Mouse (Mus musculus) spleen, adult 2 months (tissue): Measurements from ENCODE around the gene Vps72. TPM values are rescaled to one million over a fixed set of nuclear protein-coding genes. Genes with fewer than 3 reads are reported as not detected.

Source experiments
- DNase-seq, 2 experiments: peaks; one replicate each; pipeline versions ENCODE4 v3.0.0 to v3.0.0-alpha.2; 2012 to 2021; ENCODE audit warnings: low spot score in 2 of 2, low read depth in 1 of 2
- H3K27ac ChIP-seq: fragments of 200-500 bp; 2 replicates; pipeline ENCODE4 v1.5.1; 2012; ENCODE audit warnings: low read length, inconsistent platforms; ENCODE audit not compliant: insufficient read depth
- H3K27me3 ChIP-seq: fragments of 200-500 bp; 2 replicates; pipeline ENCODE4 v1.6.1; 2012; ENCODE audit warnings: mild to moderate bottlenecking, moderate library complexity, low read length, inconsistent platforms; ENCODE audit not compliant: control insufficient read depth, insufficient read depth
- H3K36me3 ChIP-seq: fragments of 200-500 bp; 2 replicates; pipeline ENCODE4 v1.6.1; 2012; ENCODE audit warnings: mild to moderate bottlenecking, low read length, inconsistent platforms; ENCODE audit not compliant: control insufficient read depth, insufficient read depth
- H3K4me1 ChIP-seq: fragments of 200-500 bp; 2 replicates; pipeline ENCODE4 v1.6.1; 2011; ENCODE audit warnings: inconsistent platforms; ENCODE audit not compliant: control insufficient read depth, insufficient read depth, insufficient read length
- H3K4me3 ChIP-seq: fragments of 200-500 bp; 2 replicates; pipeline ENCODE4 v1.5.1; 2011; ENCODE audit warnings: mild to moderate bottlenecking, inconsistent platforms; ENCODE audit not compliant: insufficient read depth, insufficient read length; ENCODE audit errors: extremely low read depth
- CTCF ChIP-seq: fragments of 200-500 bp; IDR thresholded peaks from 2 replicates; pipeline ENCODE4 v1.5.1; 2011; ENCODE audit warnings: mild to moderate bottlenecking, inconsistent platforms; ENCODE audit not compliant: insufficient read depth, insufficient read length, insufficient replicate concordance; ENCODE audit errors: extremely low read depth
- POLR2A ChIP-seq: fragments of 200-500 bp; IDR thresholded peaks from 2 replicates; pipeline ENCODE4 v1.6.1; 2011; ENCODE audit warnings: low read depth, low read length, inconsistent platforms
- WGBS: fragments of 180-500 bp; shearing (Covaris S2); methylation state at CpG from one replicate; pipeline ENCODE4 v1.1.7; 2018; 5-methylcytosine and 5-hydroxymethylcytosine counted together
- polyA plus RNA-seq: library from polyadenylated mRNA; depleted of rRNA; stranded (reverse); fragments of >200 nt; gene quantifications from 2 replicates; pipeline ENCODE4 v1.2.3, GENCODE M21; 2012; rRNA removed

Gene Vps72
- polyA plus RNA-seq: 36.3 and 44.6 TPM in 2 replicates

GRCm38 (mm10) chr3:95110911-95111726 is at the start of gene Vps72:
TSS of gene Vps72 (plus strand) at chr3:95111022.
- TF ChIP-seq POLR2A (peak; percentile 43), CTCF (no peak)
- peak; percentile 73 to 92 for DNase-seq
- peaks cover 4% of the 10 kb centered on the region; the same call in 1 of the 2 replicates for H3K36me3 ChIP-seq
- H3K27ac ChIP-seq: peak within 1 kb of the TSS; percentile 94
- H3K27me3 ChIP-seq: no peaks in the 10 kb centered on the region
- WGBS: under 1% methylated on average over 54 of the region's 54 CpGs
- no peaks in the 10 kb centered on the region; the same call in 1 of the 2 replicates for H3K4me1 ChIP-seq
- peak within 1 kb of the TSS; percentile 97 for H3K4me3 ChIP-seq

GRCm38 (mm10) chr3:95063741-95064140 is 47.1 kb upstream of the Vps72 start:
- Histone ChIP-seq H3K4me1 (no peaks in the 10 kb centered on the region), H3K36me3 (peaks cover 56% of the 10 kb centered on the region), H3K27ac (no peak overlapping the region), H3K4me3 (no peak overlapping the region), H3K27me3 (no peaks in the 10 kb centered on the region)
- TF ChIP-seq POLR2A: no peak
- TF ChIP-seq CTCF: no peak
- 94% methylated on average over 4 of the region's 4 CpGs for WGBS
- no peak for DNase-seq

GRCm38 (mm10) chr3:95065553-95065952 is 45.3 kb upstream of the Vps72 start:
- 100% methylated on average over 1 of the region's 1 CpGs for WGBS
- peaks cover 56% of the 10 kb centered on the region for H3K36me3 ChIP-seq
- H3K27me3 ChIP-seq: no peaks in the 10 kb centered on the region
- no peak for DNase-seq
- H3K4me3 ChIP-seq: no peak overlapping the region
- no peaks in the 10 kb centered on the region for H3K4me1 ChIP-seq
- no peak overlapping the region for H3K27ac ChIP-seq
- TF ChIP-seq CTCF (no peak), POLR2A (no peak)

- DNase-seq: no peak
- Histone ChIP-seq H3K4me3 (no peak overlapping the region), H3K27me3 (no peaks in the 10 kb centered on the region), H3K36me3 (peaks cover 60% of the 10 kb centered on the region), H3K4me1 (no peaks in the 10 kb centered on the region), H3K27ac (no peak overlapping the region)
- no peak for TF ChIP-seq POLR2A
- no peak for TF ChIP-seq CTCF
- WGBS: 93% methylated on average over 6 of the region's 6 CpGs
These were observed 44.7 kb upstream of the Vps72 start for GRCm38 (mm10) chr3:95066095-95066494.

GRCm38 (mm10) chr3:95066570-95066969 is 44.3 kb upstream of the Vps72 start:
- no peaks in the 10 kb centered on the region for H3K27me3 ChIP-seq
- H3K27ac ChIP-seq: no peak overlapping the region
- peaks cover 61% of the 10 kb centered on the region for H3K36me3 ChIP-seq
- 92% methylated on average over 11 of the region's 11 CpGs for WGBS
- no peak for DNase-seq
- H3K4me3 ChIP-seq: no peak overlapping the region
- TF ChIP-seq POLR2A (no peak), CTCF (no peak)
- no peaks in the 10 kb centered on the region for H3K4me1 ChIP-seq

DNA sequence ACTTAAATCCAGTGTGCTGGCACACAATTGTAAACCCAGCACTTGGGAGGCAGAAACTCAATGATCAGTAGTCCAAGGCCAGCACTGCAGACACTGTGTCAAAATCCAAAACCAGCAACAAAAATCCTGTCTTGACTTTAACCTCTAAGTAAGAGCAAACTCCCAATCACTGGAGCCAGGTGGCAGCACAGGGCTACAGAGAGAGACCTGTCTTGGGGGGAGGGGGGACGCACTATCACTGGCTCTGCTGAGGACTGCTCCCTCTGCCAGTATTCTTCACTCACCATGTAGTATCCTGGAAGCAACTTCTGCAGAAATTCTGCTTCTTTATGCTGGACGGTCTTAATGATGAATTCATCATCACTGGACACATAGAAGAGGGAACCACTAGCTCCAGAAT is 39.2 kb upstream of the Vps72 start:
- 97% methylated on average over 2 of the region's 2 CpGs for WGBS
- no peak overlapping the region for H3K27ac ChIP-seq
- no peak for TF ChIP-seq CTCF
- no peak for TF ChIP-seq POLR2A
- no peaks in the 10 kb centered on the region for H3K27me3 ChIP-seq
- no peak for DNase-seq
- peaks cover 54% of the 10 kb centered on the region for H3K36me3 ChIP-seq
- no peak overlapping the region for H3K4me3 ChIP-seq
- no peaks in the 10 kb centered on the region for H3K4me1 ChIP-seq

DNA sequence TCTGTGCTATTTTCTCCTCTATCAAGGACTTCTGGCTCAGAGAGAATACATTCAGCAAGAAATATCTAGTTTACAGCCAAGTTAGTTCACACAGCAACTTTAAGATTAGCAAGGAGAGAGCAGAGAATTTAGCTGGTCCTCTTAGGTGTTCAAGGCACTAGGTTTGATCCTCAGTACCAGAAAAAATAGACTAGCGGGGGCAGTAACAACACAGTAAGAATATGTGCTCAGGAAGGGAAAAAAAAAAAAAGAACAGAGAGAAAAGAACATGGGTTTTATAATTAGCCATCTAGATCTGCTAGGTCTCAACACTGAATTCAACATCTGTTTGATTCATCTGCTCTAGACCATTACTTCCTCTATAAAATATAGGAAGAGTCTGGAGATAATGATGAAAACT is 22.8 kb upstream of the Vps72 start:
- Histone ChIP-seq H3K36me3 (no peaks in the 10 kb centered on the region; the same call in 1 of the 2 replicates), H3K4me3 (no peak overlapping the region), H3K27me3 (no peaks in the 10 kb centered on the region), H3K27ac (no peak overlapping the region), H3K4me1 (no peaks in the 10 kb centered on the region)
- TF ChIP-seq CTCF: no peak
- no peak for TF ChIP-seq POLR2A
- WGBS: 95% methylated on average over 1 of the region's 1 CpGs
- no peak for DNase-seq
